Mouse (Mus musculus) lung, postnatal 0 days (tissue): ENCODE measurements around the gene Hoxc4.

Experiments
- CTCF ChIP-seq: IDR thresholded peaks from 2 replicates; pipeline ENCODE4 v1.5.1; 2016; ENCODE audit warnings: antibody characterized with exemption, mild to moderate bottlenecking
- EP300 ChIP-seq: IDR thresholded peaks from 2 replicates; pipeline ENCODE4 v1.6.1; 2016; ENCODE audit warnings: antibody characterized with exemption, mild to moderate bottlenecking, control low read depth

DNA sequence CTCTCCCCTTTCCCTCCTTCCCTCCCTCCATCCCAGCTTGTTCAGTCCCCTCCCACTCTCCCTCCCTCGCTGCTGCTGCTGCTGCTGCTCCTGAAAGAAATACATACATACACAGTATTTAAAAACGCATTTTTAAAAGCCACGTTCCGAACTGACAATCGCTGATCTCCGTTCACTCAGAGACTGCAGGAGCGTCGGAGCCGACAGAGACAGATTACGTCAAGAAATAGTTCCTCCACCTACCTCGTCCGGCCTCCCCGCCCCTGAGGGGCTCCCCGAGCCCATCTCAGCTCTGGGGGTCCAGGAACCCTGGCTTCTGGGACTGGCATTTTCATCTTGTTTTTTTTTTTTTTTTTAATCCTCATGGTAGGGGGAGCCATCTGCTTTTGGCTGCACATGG is 37.8 kb upstream of the Hoxc4 start:
- TF ChIP-seq CTCF, result no peak
- TF ChIP-seq EP300, result no peak
